Mouse (Mus musculus) heart, adult 9 months (tissue): Measurements from ENCODE around the gene Nfe2l1.
A peak's percentile ranks its signal among the peaks of the same experiment; 100 is the strongest.
"Not testable (repeated sequence)": the region's sequence is repeated elsewhere in the genome, so short reads cannot be mapped to it uniquely, and the experiment has no call there.

Source experiments
- DNase-seq, 2 experiments: peaks; one replicate each; pipeline ENCODE4 v3.0.0; 2022; ENCODE audit warnings: low spot score in 2 of 2

The Nfe2l1 gene

DNA sequence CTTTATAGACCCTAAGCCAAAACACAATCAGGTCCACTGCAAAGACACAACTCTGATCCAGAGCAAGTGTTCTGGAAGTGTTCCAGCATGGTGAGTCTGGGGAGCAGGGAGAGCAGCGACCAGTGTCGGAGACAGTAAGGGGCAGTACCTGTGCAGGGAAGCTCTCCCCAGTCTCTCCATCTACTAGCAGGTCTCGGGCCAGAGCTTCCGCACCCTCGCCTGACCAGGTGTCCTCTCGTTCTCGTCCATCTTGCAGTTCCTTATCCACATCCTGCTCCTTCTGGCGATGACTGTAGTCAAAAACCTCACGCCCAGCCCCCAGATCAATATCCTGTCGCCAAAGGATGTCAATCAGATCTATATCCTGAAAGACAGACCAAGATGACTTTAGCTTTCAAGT lies 7.8 kb downstream of the Nfe2l1 start:
- no peak for DNase-seq

DNA sequence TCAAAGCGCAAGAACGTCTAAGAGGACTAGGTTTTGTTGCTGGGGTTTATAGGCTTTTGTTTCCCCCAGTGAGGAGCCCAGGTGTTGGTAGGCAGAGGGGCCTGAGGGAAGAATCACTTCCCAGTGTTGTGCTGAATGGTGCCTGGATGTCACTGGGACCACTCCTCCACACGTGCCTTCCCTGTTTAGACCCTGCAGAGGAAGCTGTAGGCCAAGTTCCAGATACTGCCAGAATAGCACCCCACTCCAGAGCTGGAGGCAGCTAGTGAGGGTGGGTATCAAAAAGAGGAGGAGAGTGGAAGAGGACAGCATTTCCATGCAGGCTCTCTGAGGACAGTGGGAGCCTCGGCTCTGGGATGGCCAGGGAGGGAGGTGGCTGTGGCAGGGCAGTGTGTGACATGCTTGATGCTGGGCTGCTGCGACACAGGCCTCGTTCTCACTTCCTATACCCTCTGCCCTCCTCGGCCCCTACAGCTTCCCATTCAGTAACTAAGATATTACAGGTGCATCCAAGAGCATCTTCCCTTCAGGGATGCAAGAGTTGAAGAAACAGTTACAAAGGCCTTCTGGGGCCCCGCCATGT lies 11.5 kb downstream of the Nfe2l1 start:
- no peak for DNase-seq

DNA sequence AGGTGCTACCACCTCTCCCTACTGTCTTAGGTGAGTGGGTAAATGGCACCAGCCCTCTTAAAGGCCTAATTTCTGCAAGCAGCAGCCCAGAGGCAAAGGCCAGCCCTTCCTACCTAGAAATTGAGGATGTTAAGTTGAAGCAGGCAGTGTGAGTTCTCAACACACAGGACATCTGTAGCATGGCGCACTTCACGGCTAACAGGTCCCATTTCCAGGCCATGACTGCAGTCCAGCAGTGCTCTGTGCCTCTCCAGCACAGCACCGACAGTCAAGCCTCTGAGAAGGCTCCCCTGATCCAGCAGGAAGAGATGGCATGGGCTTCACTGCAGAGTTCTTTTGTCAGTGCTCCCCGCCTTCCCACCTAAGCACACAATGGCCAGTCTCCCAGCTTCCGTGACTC lies 12.8 kb downstream of the Nfe2l1 start:
- DNase-seq = no peak

DNA sequence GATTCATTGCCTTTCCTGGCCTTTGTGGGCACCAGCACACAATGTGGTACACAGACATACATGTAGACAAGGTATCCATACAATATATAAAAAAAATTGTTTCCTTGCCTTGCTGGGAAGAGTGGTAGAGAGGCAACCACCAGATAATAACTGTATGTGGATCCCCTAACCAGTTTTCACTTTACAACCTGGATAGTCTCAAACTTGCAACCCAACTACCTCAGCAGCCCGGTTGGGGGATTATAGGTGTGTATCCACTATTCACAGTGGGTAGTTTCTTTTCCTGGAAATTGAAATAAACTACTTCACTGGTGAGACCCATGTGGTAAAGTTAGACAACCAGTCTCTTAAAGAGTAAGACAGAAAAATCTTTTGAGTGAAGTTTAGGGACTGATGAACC lies 13.3 kb downstream of the Nfe2l1 start:
- DNase-seq = no peak

DNA sequence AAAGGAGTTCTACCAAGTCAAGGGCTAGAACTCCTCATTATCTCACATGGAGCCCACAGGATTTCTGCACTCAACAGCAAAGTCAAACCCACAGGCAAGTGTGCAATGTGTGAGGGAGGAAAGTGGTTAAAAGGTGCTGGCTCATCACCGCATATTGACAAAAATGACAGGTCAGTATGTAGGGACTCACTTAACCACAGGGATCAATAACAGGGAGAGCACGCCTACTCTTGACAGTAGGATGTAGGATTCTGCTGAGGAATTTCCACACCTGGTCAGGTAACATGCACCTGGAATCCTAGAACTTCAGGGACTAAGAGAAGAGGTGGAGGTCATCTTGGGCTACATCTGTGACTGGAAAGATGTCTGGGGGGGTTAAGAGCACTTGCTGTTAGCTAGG lies 13.9 kb downstream of the Nfe2l1 start:
- DNase-seq = no peak

DNA sequence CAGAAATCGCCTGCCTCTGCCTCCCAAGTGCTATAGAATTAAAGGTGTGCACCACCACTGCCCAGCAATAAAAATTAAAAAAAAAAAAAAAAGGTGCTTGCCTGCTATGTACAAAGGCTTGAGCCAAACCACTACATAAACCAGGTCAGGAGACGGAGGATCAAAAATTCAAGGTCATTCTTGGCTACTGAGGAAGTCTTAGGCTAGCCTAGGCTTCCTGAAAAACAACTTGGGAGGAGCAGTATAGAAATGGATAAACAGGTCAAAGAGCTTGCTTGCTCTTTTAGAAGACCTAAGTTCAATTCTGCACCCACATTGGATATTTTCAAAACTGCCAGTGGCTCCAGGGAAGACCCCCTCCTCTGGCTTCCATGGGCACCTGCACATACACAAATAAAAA lies 15.3 kb downstream of the Nfe2l1 start:
- DNase-seq = no peak

DNA sequence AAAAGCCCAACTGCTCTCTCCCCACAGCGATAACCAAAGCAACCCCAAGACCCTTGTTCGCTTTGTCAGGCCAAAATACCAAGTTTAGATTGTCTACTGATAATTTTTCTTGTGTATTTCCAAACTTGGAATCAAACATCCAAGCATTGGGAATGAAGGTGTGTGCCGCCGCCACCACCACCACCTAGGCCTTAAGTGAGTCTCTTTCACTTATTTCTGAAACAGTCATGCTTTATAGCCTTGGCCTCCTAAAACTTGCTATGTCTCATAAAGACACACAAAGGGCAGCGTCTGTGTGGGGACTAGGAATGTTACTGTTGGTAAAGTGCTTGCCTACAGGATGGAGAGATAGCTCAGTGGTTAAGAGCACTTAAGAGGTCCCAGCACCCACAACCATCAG lies 15.8 kb downstream of the Nfe2l1 start:
- no peak for DNase-seq

DNA sequence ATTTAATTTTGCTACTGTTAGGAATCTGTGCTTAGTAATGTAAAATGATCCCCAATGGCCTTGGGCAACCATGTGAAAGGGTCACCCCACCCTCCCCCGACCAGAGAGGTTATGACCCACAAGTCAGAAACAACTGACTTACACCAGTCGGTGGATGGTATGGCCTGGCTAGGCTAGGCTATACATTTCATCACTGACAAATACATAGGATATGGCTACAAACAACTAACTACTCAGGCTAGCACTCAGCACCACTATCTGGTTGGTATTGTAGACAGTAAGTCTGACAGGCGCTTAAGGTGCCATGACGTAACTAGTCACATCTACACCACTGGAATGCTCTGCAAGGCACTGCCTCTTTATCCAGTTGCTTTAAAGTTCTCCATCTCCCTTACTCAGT lies 16.3 kb downstream of the Nfe2l1 start:
- DNase-seq = no peak

DNA sequence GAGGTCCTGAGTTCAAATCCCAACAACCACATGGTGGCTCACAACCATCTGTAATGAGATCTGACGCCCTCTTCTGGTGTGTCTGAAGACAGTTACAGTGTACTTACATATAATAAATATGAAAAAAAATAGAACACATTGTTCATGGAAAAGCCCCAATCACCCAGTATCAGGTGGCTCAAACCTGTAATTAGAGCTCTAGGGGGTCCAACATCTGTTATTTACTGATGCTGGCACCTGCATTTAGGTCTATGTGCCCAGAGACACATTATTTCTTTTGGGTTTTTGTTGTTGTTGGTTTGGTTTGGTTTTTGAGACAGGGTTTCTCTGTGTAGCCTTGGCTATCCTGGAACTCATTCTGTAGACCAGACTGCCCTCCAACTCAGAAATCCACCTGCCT lies 18.6 kb downstream of the Nfe2l1 start:
- DNase-seq = not testable (repeated sequence)

DNA sequence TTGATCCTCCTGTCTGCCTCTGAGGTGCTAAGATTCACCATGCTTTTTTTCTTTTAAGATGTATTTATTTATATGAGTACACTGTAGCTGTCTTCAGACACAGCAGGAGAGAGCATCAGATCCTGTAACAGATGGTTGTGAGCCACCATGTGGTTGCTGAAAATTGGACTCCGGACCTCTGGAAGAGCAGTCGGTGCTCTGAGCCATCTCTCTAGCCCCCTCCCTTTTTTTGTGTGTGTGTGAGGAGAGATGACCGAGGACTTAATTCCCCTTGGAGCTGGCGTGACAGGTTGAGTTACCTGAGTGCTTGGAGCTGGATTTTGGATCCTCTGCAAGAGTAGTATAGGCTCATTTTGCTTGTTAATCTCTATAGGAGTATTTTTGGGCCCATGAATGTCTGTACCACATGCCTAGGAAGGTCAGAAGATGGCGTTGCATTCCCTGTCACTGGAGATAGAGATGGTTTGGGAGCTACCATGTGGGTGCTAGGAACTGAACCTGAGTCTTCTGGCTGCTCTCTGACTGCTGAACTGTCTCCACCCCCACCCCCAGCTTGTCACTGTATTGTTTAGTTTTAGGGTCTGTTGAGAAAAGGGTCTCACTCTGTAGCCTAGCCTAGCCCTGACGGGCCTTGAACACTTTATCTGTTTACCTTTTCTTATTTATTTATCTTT lies 20.1 kb downstream of the Nfe2l1 start:
- no peak for DNase-seq

DNA sequence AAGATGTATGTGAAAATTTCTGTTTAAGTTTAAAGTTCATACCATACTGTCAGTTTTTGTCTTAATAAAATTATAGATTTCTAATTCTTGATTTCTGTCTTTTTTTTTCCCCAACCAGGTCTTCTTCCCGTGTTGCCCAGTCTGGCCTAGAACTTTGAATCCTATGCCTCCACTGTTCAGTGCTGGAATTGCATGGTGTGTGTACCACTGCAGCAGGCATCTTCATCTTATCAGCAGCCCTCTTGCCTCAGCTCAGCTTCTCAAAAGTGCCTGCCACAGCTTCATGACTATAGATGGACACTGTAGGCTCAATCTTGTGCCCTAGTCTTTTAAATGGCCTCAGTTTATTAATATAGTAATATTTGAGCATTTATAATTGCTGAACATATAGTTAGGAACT lies 21.7 kb downstream of the Nfe2l1 start:
- DNase-seq = no peak

DNA sequence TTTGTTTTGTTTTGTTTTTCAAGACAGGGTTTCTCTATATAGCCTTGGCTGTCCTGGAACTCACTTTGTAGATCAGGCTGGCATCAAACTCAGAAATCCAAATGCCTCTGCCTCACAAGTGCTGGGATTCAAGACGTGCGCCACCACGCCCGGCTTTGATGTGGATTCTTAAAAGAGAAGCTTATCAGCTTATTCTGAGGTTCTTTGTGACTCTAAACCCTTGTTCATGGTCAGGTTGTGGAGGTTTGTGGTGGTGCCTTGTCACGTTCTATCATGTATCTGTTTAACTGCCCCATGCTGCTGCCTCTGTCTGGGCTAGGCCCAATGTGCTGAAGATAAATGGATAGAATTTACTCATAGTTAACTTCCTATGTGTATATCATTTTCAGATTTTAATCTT lies 24.2 kb downstream of the Nfe2l1 start:
- DNase-seq = no peak

DNA sequence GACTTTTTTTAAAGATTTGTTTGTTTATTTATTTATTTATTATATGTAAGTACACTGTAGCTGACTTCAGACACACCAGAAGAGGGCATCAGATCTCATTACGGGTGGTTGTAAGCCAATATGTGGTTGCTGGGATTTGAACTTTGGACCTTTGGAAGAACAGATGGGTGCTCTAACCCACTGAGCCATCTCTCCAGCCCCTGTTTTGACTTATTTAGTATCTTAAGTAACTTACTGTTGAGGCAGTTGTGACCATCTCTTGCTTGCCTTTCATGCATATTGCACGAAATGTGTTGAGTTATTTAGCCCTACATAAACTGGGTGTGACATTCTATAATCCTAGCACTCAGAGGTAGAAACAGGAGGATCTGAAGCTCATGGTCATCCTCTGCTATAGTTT lies 30.3 kb downstream of the Nfe2l1 start:
- DNase-seq = no peak

DNA sequence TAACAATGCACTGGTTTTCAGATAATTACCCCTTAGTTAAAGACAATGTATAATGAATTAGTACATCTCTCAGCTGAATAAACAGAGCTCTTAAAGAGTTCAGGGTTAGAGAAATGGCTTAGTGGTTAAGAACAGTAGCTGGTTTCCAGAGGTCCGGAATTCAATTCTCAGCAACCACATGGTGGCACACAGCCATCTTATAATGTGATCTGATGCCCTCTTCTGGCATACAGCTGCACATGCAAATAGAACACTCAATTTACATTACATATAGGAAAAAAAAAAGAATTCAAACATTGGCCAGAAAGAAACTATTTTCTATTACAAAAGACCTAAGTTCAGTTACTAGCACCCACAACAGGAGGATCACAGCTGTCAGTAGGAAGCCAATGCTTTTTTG lies 33.2 kb downstream of the Nfe2l1 start:
- no peak for DNase-seq

DNA sequence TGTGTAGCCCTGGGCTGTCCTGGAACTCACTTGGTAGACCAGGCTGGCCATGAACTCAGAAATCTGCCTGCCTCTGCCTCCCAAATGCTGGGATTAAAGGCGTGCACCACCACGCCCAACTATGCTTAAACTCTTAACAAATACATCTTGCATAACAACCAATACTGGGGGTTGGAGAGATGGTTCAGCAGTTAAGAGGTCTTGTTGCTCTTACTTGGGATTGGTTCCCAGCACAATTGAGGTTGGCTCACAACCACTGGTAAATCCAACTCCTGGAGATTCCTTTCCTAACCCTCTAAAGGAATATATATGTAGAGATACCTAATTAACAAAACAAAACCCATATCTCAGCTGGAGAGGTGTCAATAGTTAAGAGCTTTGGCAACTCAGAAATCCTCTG lies 33.7 kb downstream of the Nfe2l1 start:
- DNase-seq = no peak

DNA sequence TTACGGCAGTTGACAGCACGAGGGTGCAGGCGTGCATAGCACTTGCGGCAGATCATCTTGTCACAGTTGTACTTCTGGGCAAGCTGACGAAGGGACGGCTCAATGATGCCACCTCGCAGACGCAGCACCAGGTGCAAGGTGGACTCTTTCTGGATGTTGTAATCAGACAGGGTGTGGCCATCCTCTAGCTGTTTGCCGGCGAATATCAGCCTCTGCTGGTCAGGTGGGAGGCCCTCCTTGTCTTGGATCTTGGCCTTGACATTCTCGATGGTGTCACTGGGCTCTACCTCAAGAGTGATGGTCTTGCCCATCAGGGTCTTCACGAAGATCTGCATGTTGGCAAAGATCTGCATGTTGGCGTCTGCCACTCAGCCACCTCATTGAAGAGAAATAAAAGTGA lies 34.3 kb downstream of the Nfe2l1 start:
- DNase-seq = no peak

DNA sequence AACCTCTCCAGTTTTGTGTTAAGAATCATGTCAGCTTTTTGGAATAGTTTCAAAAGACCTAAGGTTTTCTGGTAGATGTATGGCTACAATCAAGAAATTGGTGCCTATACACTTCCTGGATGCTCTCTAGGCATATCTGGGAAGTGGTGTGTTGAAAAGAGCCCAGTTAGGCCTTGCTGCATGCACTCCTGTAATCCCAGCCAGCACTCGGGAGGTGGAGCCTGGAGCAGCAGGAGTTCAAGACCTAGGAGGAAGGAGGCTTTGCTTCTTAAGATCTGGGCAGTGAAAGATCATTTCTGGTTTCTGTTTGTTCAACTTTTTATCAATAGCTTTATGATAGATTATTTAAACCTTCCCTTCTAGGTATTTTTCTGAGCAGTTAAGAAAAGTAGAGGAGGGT lies 39.1 kb downstream of the Nfe2l1 start:
- DNase-seq = no peak

DNA sequence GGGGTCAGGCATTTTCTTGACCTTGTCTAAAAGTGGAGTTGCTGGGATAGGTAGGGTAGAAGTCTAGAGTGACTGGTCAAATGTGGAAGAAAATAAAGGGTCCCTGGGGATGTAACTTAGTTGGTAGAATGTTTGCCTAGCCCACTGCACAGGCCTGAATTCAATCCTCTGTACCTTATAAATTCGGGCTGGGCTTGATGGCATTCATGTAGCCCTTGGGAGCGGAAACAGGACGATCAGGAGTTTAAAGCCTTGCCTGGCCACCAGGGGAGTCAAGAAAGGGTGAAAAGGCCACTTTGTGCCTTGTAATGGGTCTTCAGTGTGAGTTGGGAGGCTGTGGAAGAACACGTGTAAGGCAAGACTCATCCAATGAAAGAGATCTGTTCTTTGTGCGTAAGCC lies 39.8 kb downstream of the Nfe2l1 start:
- DNase-seq = no peak

DNA sequence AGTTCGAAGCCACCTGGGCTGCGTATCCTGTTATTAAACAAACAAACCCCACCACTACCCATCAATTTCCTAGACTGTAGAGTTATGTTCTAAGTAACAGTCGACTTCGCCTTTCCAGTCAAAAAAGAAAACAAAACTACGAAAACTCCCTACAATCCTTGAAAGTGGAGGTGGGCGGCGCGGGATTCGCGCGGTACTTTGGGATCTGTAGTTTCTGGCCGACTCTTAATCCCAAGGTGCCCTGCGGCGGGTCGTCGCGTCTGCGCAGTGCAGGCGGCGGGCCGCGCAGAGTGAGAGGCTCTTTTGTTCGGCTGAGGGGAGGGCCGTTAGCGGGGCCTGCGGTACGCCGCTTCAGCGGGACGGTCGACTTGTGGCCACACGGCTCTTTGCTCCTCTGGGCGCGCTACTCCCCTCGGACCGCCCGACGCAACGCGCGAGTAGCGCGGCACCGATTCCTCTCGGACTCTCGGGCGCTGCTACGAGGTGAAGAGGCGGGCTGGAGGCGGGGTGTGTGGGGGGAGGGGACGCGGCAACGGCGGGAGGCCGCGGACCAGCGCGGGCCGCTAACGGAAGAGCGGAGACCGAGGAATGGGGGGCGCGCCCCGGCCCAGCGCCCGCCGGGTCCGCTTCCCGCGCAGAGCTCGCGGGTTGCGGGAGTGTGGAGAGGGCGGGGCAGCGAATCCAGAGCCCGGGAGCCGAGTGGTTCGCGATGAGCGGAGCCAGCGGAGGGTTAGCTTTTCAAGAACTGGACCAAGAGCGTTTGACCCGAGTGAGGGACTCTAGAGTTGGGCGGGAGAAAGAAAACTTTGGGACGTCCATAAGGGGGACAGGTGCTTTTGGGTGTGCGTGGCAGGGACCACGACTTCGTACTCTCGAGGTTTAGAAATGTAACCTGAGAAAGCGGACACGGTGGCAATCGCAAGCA lies 40.6 kb downstream of the Nfe2l1 start, which contains the start of gene Cbx1:
Cbx1 (plus strand) TSS at position 257 of the 925 bp plus-strand sequence.
- peak; percentile 92 to 93 for DNase-seq

DNA sequence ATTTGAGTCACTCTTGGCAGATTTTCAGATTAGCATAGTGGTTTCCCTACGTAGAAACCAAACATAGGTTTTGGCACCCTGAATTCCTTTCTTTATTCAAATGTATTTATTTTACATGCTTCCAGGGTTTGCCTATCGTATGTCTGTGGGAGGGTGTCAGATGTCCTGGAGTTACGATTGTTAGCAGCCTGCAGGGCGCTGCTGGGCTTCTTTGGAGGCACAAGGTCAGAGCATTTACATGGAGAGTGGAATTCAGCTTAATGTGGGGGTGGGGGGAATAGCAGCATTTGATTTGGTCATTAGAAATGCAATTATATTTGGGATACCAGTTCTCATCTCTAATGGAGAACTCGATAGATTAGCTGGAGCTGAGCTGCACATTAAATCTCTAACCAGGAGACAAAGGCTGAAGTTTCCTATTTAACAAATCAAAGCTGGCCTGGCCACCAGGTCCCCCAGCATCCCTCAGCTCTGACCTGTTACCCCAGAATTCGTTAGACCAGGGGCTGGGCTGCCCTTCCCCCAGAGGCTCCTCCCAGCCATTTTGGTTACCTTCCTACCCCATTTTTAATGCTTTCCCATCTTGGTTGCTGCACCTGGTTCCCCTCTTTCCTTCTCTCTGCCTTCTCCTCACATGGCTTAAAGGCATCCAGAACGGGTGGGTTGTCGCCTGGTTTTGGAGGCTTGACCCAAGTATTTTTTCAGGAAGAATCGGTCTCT lies 42.9 kb downstream of the Nfe2l1 start:
- DNase-seq = no peak

DNA sequence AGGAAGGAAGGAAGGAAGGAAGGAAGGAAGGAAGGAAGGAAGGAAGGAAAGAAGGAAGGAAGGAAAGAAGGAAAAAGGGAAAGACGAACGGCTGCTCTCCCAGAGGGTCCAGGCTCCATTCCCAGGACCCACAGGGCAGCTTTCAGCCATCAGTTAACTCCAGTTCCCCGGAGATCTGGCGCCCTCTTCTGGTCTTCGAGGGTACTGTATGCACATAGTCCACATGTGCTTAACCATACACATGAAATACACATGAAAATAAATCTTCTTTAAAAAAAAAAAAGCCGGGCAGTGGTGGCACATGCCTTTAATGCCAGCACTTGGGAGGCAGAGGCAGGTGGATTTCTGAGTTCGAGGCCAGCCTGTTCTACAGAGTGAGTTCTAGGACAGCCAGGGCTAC lies 44.9 kb downstream of the Nfe2l1 start:
- not testable (repeated sequence) for DNase-seq

DNA sequence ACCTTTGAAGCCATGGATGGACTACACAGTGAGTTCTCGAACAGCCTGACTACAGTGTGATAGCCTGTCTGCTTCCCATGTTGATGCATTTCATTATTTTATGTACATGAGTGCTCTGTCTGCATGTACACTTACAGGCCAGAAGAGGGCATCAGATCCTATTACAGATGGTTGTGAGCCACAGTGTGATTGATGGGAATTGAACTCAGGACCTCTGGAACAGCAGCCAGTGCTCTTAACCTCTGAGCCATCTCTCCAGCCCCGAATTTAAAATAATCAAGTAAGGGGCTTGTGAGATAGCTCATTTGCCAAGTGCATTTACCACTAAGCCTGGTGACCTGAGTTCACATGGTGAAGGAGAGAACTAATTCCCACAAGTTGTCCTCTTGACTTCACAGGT lies 48.3 kb downstream of the Nfe2l1 start:
- no peak for DNase-seq
